Mouse (Mus musculus) layer of hippocampus, adult 2 months (tissue): ENCODE results near the gene Jdp2. TPM values are rescaled to one million over a fixed set of nuclear protein-coding genes. Genes with fewer than 3 reads are reported as not detected.
"Not testable (repeated sequence)": the region's sequence is repeated elsewhere in the genome, so short reads cannot be mapped to it uniquely, and the experiment has no call there.

ENCODE experiments used
- DNase-seq, 2 experiments: peaks; one replicate each; pipeline ENCODE4 v3.0.0; 2022; ENCODE audit warnings: low spot score in 2 of 2
- H3K27ac ChIP-seq: fragments of 200-600 bp; 2 replicates; pipeline ENCODE4 v1.8.1; 2022
- H3K4me3 ChIP-seq: fragments of 200-600 bp; 2 replicates; pipeline ENCODE4 v1.8.1; 2022; ENCODE audit warnings: mild to moderate bottlenecking
- CTCF ChIP-seq: fragments of 200-600 bp; conservative IDR thresholded peaks from 2 replicates; pipeline ENCODE4 v1.8.1; 2022; ENCODE audit warnings: antibody characterized with exemption, mild to moderate bottlenecking, moderate library complexity
- total RNA-seq, 2 experiments: library from RNA; stranded (reverse); gene quantifications; 2 replicates each; pipeline ENCODE4 v1.2.3; 2021

Gene Jdp2
- total RNA-seq, 2 experiments from 2014 or later = 48.2 to 49.5 TPM

- peak; percentile 12 to 40 for DNase-seq
Observed at GRCm38 (mm10) chr12:85659319-85659718, 60.5 kb downstream of the Jdp2 start.

GRCm38 (mm10) chr12:85660855-85661254 is 62.0 kb downstream of the Jdp2 start:
- H3K27ac ChIP-seq = no peak overlapping the region
- no peak overlapping the region for H3K4me3 ChIP-seq
- DNase-seq = no peak
- no peak for TF ChIP-seq CTCF

More at GRCm38 (mm10) chr12:85659319-85659718, 60.5 kb downstream of the Jdp2 start:
- no peak overlapping the region for H3K4me3 ChIP-seq
- no peak overlapping the region for H3K27ac ChIP-seq
- no peak for TF ChIP-seq CTCF

GRCm38 (mm10) chr12:85662232-85662631 is 63.4 kb downstream of the Jdp2 start:
- not testable (repeated sequence) for H3K4me3 ChIP-seq, H3K27ac ChIP-seq, DNase-seq

- peak; percentile 98; the same call in 1 of the 2 replicates for TF ChIP-seq CTCF
- Histone ChIP-seq H3K27ac (no peak overlapping the region), H3K4me3 (peak overlapping the region; percentile 20; the same call in 1 of the 2 replicates)
- DNase-seq = peak; percentile 74 to 88
Observed at GRCm38 (mm10) chr12:85662896-85663295, 64.1 kb downstream of the Jdp2 start.

- TF ChIP-seq CTCF = no peak
- no peak for DNase-seq
- Histone ChIP-seq H3K27ac (no peak overlapping the region), H3K4me3 (no peak overlapping the region)
Observed at GRCm38 (mm10) chr12:85666112-85666511, 67.3 kb downstream of the Jdp2 start.

- DNase-seq = no peak
- Histone ChIP-seq H3K4me3 (no peak overlapping the region), H3K27ac (no peak overlapping the region)
- TF ChIP-seq CTCF = no peak
Observed at GRCm38 (mm10) chr12:85667071-85667470, 68.2 kb downstream of the Jdp2 start.

- TF ChIP-seq CTCF = no peak
- peak in 1 of 2 experiments; percentile 20 for DNase-seq
- Histone ChIP-seq H3K27ac (no peak overlapping the region), H3K4me3 (no peak overlapping the region)
Observed at GRCm38 (mm10) chr12:85668696-85669095, 69.9 kb downstream of the Jdp2 start.

GRCm38 (mm10) chr12:85670080-85670479 is 71.3 kb downstream of the Jdp2 start:
- Histone ChIP-seq H3K27ac (no peak overlapping the region), H3K4me3 (no peak overlapping the region)
- DNase-seq = no peak
- TF ChIP-seq CTCF = no peak

GRCm38 (mm10) chr12:85673914-85674313 is 75.1 kb downstream of the Jdp2 start:
- no peak for TF ChIP-seq CTCF
- Histone ChIP-seq H3K4me3 (no peak overlapping the region), H3K27ac (no peak overlapping the region)
- DNase-seq = no peak

GRCm38 (mm10) chr12:85679117-85679516 is 80.3 kb downstream of the Jdp2 start:
- no peak overlapping the region for H3K4me3 ChIP-seq
- H3K27ac ChIP-seq = no peak overlapping the region
- no peak for DNase-seq
- TF ChIP-seq CTCF = no peak

- no peak for DNase-seq
- no peak for TF ChIP-seq CTCF
Observed at GRCm38 (mm10) chr12:85679808-85680207, 81.0 kb downstream of the Jdp2 start.

GRCm38 (mm10) chr12:85682328-85682727 is 83.5 kb downstream of the Jdp2 start:
- Histone ChIP-seq H3K27ac (no peak overlapping the region), H3K4me3 (no peak overlapping the region)
- TF ChIP-seq CTCF = peak; percentile 45
- DNase-seq = no peak

More at GRCm38 (mm10) chr12:85679808-85680207, 81.0 kb downstream of the Jdp2 start:
- Histone ChIP-seq H3K4me3 (no peak overlapping the region), H3K27ac (no peak overlapping the region)

GRCm38 (mm10) chr12:85684411-85685275 is 85.8 kb downstream of the Jdp2 start:
- Histone ChIP-seq H3K4me3 (no peak overlapping the region), H3K27ac (no peak overlapping the region)
- TF ChIP-seq CTCF = no peak
- no peak for DNase-seq
